Comparison of ENCODE assay signal across 1 mouse cellular context in the genomic region with DNA sequence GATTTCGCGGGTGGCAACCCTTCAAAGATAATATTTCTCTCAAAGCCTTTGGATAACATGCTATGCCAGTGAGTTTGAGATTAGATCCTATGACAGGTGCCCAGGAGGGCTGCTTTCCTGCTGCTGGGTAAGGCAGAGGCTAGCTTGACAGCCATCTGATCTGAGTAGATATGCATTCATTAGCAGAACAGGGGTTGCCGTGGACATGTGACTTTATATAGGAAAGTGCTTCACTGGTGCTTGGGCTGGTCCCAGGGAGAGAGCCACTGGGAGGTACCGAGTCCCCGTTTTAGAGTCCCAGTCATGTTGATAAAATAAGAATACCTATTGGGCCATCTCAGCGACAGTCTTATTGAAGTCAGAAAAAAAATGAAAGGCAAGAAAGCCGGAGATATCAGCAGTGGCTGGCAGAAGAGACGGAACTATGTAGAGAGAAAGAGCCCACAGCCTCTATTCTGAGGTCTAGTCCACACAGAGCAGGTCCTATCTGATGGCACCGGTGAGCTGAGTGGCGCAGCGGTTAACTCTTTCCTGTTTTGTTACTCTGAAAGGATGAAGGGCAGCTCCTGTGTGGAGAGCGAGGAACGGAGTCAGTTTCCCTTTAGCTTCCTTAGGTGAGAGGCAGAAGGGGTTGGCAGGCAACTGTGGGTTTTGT.
TF ChIP-seq lines count a peak whose summit lies in the region.

No protein-coding gene starts in this region.

TF ChIP-seq in CH12.LX, 34 proteins besides CTCF, POLR2A, EP300 and RAD21:
- TF ChIP-seq JUN (IDR thresholded peaks at IDR 0.05; ENCODE audit: insufficient read depth, low read depth, low read length) (no peak), ZKSCAN1 (IDR thresholded peaks at IDR 0.05; ENCODE audit: borderline replicate concordance, low read depth, low read length) (no peak), E2F4 (IDR thresholded peaks at IDR 0.05; ENCODE audit: insufficient replicate concordance, low read depth, low read length) (no peak), USF1 (IDR thresholded peaks at IDR 0.05; ENCODE audit: low read depth, low read length) (no peak), MAZ (IDR thresholded peaks at IDR 0.05; ENCODE audit: low read depth, low read length) (no peak), SMC3 (IDR thresholded peaks at IDR 0.05; ENCODE audit: low read depth, low read length) (no peak), MYC (IDR thresholded peaks at IDR 0.05; ENCODE audit: low read depth, low read length) (no peak), ZC3H11A (IDR thresholded peaks at IDR 0.05; ENCODE audit: low read depth, low read length) (no peak), USF2 (conservative IDR thresholded peaks at IDR 0.05; ENCODE audit: low read depth, low read length) (no peak), IRF4 (IDR thresholded peaks at IDR 0.05; ENCODE audit: low read depth, low read length) (no peak), MAFK (IDR thresholded peaks at IDR 0.05; ENCODE audit: insufficient replicate concordance, low read length) (no peak), ELF1 (IDR thresholded peaks at IDR 0.05; ENCODE audit: low read depth, low read length) (no peak), ZMIZ1 (IDR thresholded peaks at IDR 0.05; ENCODE audit: low read depth, low read length) (no peak)
